Mouse (Mus musculus) heart, adult 9 months (tissue): ENCODE results near the gene Nudt11.
"Not testable (repeated sequence)": the region's sequence is repeated elsewhere in the genome, so short reads cannot be mapped to it uniquely, and the experiment has no call there.

ENCODE experiments used
- DNase-seq, 2 experiments: peaks; one replicate each; pipeline ENCODE4 v3.0.0; 2022; ENCODE audit warnings: low spot score in 2 of 2

Gene Nudt11

DNA sequence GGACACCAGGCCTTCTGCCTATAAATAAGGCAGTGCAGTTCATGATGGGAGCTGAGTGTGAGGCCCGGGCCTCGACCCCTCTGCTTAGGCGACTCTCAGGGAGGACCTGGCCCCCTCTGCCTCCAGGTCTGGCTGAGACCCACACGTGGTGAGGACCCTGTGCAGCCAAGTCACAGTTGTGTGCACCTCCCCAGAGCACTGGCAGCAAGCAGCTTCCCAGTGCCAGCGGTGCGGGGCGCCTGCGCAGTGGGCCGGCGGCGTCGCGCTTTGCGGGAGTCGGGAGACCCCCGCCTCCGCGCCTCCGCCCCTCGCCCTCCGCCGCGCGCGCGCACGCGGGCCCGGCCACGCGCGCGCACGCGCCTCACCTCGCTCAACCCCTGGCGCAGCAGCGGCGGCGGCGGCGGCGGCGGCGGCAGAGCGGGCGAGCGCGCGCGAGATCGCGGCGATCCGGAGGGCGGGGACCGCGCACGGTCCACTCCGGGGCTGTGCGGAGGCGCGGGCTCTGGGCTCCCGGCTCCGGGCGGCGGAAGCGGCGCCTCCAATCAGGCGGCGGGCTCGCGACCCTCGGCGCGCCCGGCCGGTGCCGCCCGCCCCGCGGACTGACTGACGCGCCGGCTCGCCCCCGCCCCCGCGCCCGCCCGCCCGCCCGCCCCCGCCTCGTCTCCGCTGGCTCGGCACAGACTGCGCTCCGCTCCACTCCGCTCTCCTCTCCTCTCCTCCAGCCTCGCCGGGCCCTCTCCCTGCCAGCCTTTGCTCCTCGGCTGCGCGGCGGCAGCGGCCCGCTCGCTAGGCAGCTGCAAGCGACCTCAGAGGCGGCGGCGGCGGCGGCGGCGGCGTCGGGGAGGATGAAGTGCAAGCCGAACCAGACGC, at the start of gene Nudt11:
TSS of gene Nudt11 (plus strand) at position 388 of the 870 bp plus-strand sequence.
- not testable (repeated sequence) for DNase-seq

GRCm38 (mm10) chrX:6047936-6048614, 822 bp downstream of the Nudt11 start:
- not testable (repeated sequence) for DNase-seq

DNA sequence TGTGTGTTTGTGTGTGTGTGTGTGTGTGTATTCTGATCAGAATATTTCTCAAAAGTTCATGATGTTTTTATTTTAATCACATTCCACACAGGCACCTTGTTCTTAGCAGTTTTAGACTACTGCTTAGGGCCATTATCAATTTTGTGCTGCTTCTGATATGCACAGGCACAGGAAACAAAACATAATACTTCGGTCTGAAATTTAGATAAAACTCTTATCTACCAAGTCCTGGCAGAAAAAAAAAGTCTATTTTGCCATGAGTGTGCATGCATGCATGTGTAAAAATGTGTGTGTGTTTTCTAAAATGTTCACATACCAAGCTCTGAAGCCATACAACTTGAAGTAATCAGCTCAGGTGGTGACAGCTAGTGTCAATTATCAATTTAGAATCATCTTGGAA, 14.3 kb downstream of the Nudt11 start:
- no peak for DNase-seq

- DNase-seq = no peak
Measured at GRCm38 (mm10) chrX:6082954-6083680, 35.9 kb downstream of the Nudt11 start, which contains the start of gene AU022751. Gene AU022751, minus strand, starts transcription at chrX:6083419.

DNA sequence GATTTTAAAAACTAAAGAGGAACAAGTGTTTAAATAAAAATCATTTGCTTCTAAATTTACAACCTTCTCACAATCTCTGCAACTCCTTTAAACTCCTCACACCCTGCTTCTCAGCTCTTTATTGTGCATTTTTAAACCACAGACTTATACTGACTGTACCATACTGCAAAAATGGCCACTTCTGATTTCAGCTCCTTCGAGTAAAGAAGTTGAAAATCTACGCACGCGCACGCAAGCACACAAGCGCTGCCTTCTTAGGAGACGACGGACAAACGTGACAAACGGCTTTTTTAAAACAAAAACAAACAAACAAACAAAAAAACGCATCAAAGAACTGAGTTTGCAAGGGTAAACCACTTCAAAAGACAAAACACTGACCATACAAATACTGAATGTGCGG, 44.3 kb downstream of the Nudt11 start:
- no peak for DNase-seq

- no peak for DNase-seq
Measured at GRCm38 (mm10) chrX:6091996-6092757, 44.9 kb downstream of the Nudt11 start.
